Mouse (Mus musculus) CH12.LX (cell line): ENCODE measurements around the gene Zfp597. TPM values are rescaled to one million over a fixed set of nuclear protein-coding genes. Genes with fewer than 3 reads are reported as not detected.

Experiments used
- DNase-seq: peaks from one replicate; pipeline ENCODE4 v3.0.0-alpha.2; 2013; ENCODE audit errors: extremely low read depth
- H3K27ac ChIP-seq: 2 replicates; pipeline ENCODE4 v1.5.1; 2012; ENCODE audit warnings: low read depth, mild to moderate bottlenecking, control low read depth, moderate library complexity; ENCODE audit not compliant: insufficient read depth
- H3K27me3 ChIP-seq: replicated peaks from 2 replicates; pipeline ENCODE3; 2012; ENCODE audit warnings: inconsistent platforms
- H3K36me3 ChIP-seq, 2 experiments: replicated peaks in 1 of 2; 2 replicates each; pipeline versions ENCODE3 to v1.6.1; 2012; ENCODE audit warnings: inconsistent platforms in 1 of 2, low read length in 1 of 2, mild to moderate bottlenecking in 1 of 2, mixed read lengths in 1 of 2, moderate library complexity in 1 of 2; ENCODE audit not compliant: control insufficient read depth in 1 of 2, insufficient read depth in 1 of 2
- H3K4me1 ChIP-seq, 2 experiments: 2 replicates each; pipeline ENCODE4 v1.6.1; 2012; ENCODE audit warnings: inconsistent platforms in 1 of 2, moderate library complexity in 1 of 2; ENCODE audit not compliant: insufficient read depth in 2 of 2, control insufficient read depth in 1 of 2
- H3K4me2 ChIP-seq: 2 replicates; pipeline ENCODE4 v1.6.1; 2012; ENCODE audit warnings: low read depth, mild to moderate bottlenecking, control low read depth; ENCODE audit not compliant: poor library complexity, insufficient read depth, severe bottlenecking
- H3K4me3 ChIP-seq, 3 experiments: fragments of 150-350 bp in 1 of 3; sonication (generic) in 1 of 3; replicated peaks in 1 of 3; 2 replicates each; pipeline versions ENCODE3 to v1.5.1; 2011 to 2012; ENCODE audit warnings: low read depth in 2 of 3, low read length in 2 of 3, mild to moderate bottlenecking in 2 of 3, moderate library complexity in 2 of 3, control low read depth in 1 of 3, improper control_type of control experiment in 1 of 3, inconsistent platforms in 1 of 3, mixed read lengths in 1 of 3; ENCODE audit not compliant: poor library complexity in 1 of 3
- H3K79me2 ChIP-seq: replicated peaks from 2 replicates; pipeline ENCODE4 v1.6.1; 2012; ENCODE audit warnings: mild to moderate bottlenecking, moderate library complexity; ENCODE audit not compliant: control insufficient read depth, poor library complexity, insufficient read depth, severe bottlenecking; ENCODE audit errors: extremely low read depth
- H3K9ac ChIP-seq: 2 replicates; pipeline ENCODE4 v1.6.1; 2012; ENCODE audit warnings: low read depth, mild to moderate bottlenecking, control low read depth, moderate library complexity; ENCODE audit not compliant: insufficient read depth
- H3K9me3 ChIP-seq: replicated peaks from 2 replicates; pipeline ENCODE3; 2012; ENCODE audit warnings: low read length, inconsistent platforms, mixed read lengths
- BHLHE40 ChIP-seq: IDR thresholded peaks from 2 replicates; pipeline ENCODE4 v1.6.1; 2011; ENCODE audit warnings: mild to moderate bottlenecking, low read depth, low read length, improper control_type of control experiment
- CHD2 ChIP-seq: IDR thresholded peaks from 2 replicates; pipeline ENCODE4 v1.6.1; 2011; ENCODE audit warnings: low read length, improper control_type of control experiment
- EP300 ChIP-seq: IDR thresholded peaks from 2 replicates; pipeline ENCODE4 v1.6.1; 2011; ENCODE audit warnings: low read length, improper control_type of control experiment
- ETS1 ChIP-seq: conservative IDR thresholded peaks from 2 replicates; pipeline ENCODE4 v1.6.1; 2012; ENCODE audit warnings: low read depth, mild to moderate bottlenecking, inconsistent platforms, low read length, improper control_type of control experiment, moderate library complexity
- GABPA ChIP-seq: IDR thresholded peaks from 2 replicates; pipeline ENCODE4 v1.6.1; 2012; ENCODE audit warnings: low read depth, low read length, improper control_type of control experiment, inconsistent platforms; ENCODE audit not compliant: insufficient replicate concordance
- IRF4 ChIP-seq: IDR thresholded peaks from 2 replicates; pipeline ENCODE4 v1.6.1; 2014; ENCODE audit warnings: low read depth, mild to moderate bottlenecking, inconsistent platforms, low read length, improper control_type of control experiment
- JUN ChIP-seq: IDR thresholded peaks from 2 replicates; pipeline ENCODE4 v1.6.1; 2011; ENCODE audit warnings: low read depth, mild to moderate bottlenecking, low read length, improper control_type of control experiment, moderate library complexity; ENCODE audit not compliant: insufficient read depth
- KAT2A ChIP-seq: IDR thresholded peaks from 2 replicates; pipeline ENCODE4 v1.6.1; 2012; ENCODE audit warnings: low read length, improper control_type of control experiment, inconsistent platforms; ENCODE audit not compliant: insufficient replicate concordance
- MAZ ChIP-seq: IDR thresholded peaks from 2 replicates; pipeline ENCODE4 v1.6.1; 2012; ENCODE audit warnings: low read depth, mild to moderate bottlenecking, inconsistent platforms, low read length, improper control_type of control experiment, moderate library complexity
- MEF2A ChIP-seq: IDR thresholded peaks from 2 replicates; pipeline ENCODE4 v1.6.1; 2014; ENCODE audit warnings: low read depth, mild to moderate bottlenecking, inconsistent platforms, low read length, improper control_type of control experiment, borderline replicate concordance
- NELFE ChIP-seq: IDR thresholded peaks from 2 replicates; pipeline ENCODE4 v1.6.1; 2011; ENCODE audit warnings: low read depth, low read length, improper control_type of control experiment
- PAX5 ChIP-seq: IDR thresholded peaks from 2 replicates; pipeline ENCODE4 v1.6.1; 2012; ENCODE audit warnings: low read length, inconsistent platforms, mixed read lengths
- POLR2A ChIP-seq: IDR thresholded peaks from 2 replicates; pipeline ENCODE4 v1.6.1; 2011; ENCODE audit warnings: low read depth, mild to moderate bottlenecking, improper control_type of control experiment, low read length
- POLR2AphosphoS2 ChIP-seq: IDR thresholded peaks from 2 replicates; pipeline ENCODE4 v1.6.1; 2011; ENCODE audit warnings: low read depth, low read length, improper control_type of control experiment
- RCOR1 ChIP-seq: conservative IDR thresholded peaks from 2 replicates; pipeline ENCODE4 v1.6.1; 2012; ENCODE audit warnings: low read depth, mild to moderate bottlenecking, inconsistent platforms, low read length, improper control_type of control experiment
- USF1 ChIP-seq: IDR thresholded peaks from 2 replicates; pipeline ENCODE4 v1.6.1; 2014; ENCODE audit warnings: low read depth, mild to moderate bottlenecking, inconsistent platforms, low read length, improper control_type of control experiment
- USF2 ChIP-seq: conservative IDR thresholded peaks from 2 replicates; pipeline ENCODE4 v1.6.1; 2011; ENCODE audit warnings: low read depth, low read length, improper control_type of control experiment
- dilution Hi-C: fragments of 300-500 bp; cut with MboI; formaldehyde crosslinking; loops from 2 replicates; pipeline ENCODE4 v1.14.3; 2020; ENCODE audit warnings: low sequenced_read_pairs; ENCODE audit not compliant: extremely low pct_unique_long_range_greater_than_20kb, extremely low pct_ligation_motif_present
- in situ Hi-C: fragments of 300-500 bp; cut with MboI; formaldehyde crosslinking; loops from 3 replicates; pipeline ENCODE4 v1.14.3; 2019; ENCODE audit warnings: low sequenced_read_pairs, low pct_ligation_motif_present, low pct_unique_long_range_greater_than_20kb, mixed read lengths
- polyA plus RNA-seq: library from polyadenylated mRNA; unstranded; fragments of >175 nt; gene quantifications from 2 replicates; pipeline ENCODE4 v1.2.1, GENCODE M21; 2012; ENCODE audit warnings: low read depth; ENCODE audit not compliant: insufficient read length
- total RNA-seq, 2 experiments: library from RNA; depleted of rRNA; stranded (reverse); fragments of 300-350 nt in 1 of 2; fragments of >200 nt in 1 of 2; gene quantifications; 2 replicates each; pipeline ENCODE4 v1.2.3; 2012 to 2014

The Zfp597 gene
- total and polyA plus RNA-seq, 3 experiments: 10.4 to 17.8 (median 11.0) TPM

DNA sequence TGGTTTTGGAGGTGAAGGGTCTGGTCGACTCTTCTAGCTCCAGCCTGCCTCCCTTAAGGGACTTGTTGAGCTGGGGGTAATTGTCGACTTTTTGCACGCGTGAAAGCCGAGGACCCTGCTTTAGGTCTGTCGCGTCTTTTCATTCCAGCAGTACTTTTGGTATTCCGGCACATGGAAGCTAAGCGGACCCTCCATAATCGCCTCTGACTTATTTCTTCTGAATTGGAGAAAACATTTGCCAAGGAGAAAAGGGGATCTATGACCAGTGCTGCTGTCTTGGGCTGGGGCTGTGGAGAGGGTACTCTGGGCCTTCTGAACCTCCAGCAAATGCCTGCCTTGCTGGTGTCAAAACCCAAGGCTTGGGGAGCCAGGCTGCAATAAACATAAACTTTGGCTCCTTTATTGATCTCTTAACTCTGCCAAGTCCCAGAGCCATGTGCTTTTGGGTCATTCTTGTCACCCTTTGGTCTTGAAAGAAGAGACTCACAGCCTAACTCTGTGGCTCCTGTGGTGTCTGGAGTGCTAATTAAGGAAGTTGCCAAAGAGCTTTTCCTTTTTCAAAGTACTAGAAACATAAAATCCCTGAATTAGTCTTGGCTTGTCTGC, 807 bp upstream of the Zfp597 start:
- peaks cover 0 to 37% of the 10 kb centered on the region in 2 experiments for H3K36me3 ChIP-seq
- peaks cover 5 to 41% of the 10 kb centered on the region in 2 experiments for H3K4me1 ChIP-seq
- DNase-seq: peak; percentile 16
- in situ Hi-C loops (no loop called here), dilution Hi-C loops (no loop called here)
- no peaks in the 10 kb centered on the region for H3K9me3 ChIP-seq
- H3K4me2 ChIP-seq: peak overlapping the region; percentile 77
- peak overlapping the region; percentile 81 to 91 (median 87) for H3K4me3 ChIP-seq
- no peak overlapping the region for H3K27ac ChIP-seq
- H3K27me3 ChIP-seq: no peaks in the 10 kb centered on the region
- TF ChIP-seq NELFE (0 out of 2 replicates have a peak, but pooled peaks have one; percentile 12), IRF4 (no peak)
- TF ChIP-seq, all 38 proteins: peak for 1
- H3K9ac ChIP-seq: peak overlapping the region; percentile 84
- H3K79me2 ChIP-seq: peaks cover 36% of the 10 kb centered on the region

DNA sequence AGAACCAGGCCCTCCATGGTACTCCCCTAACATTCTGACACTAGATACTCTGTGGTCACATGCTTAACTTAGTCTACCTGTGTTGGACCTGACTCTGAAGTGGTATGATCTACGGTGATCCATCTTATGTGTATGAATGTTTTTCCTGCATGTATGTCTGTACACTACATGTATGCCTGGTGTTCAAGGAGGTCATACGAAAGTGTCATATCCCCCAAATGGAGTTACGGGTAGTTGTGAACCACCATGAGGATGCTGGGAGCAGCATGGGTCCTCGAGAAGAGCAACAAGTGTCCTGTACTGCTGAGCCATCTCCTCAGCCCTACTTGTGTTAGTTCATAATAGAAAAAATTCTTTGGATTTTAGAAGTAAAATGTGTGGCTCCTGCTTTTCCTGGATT, 8.0 kb downstream of the Zfp597 start:
- H3K9ac ChIP-seq: no peak overlapping the region
- no peak overlapping the region for H3K4me3 ChIP-seq
- dilution Hi-C loops: no loop called here
- H3K9me3 ChIP-seq: no peaks in the 10 kb centered on the region
- no peak for DNase-seq
- H3K27ac ChIP-seq: no peak overlapping the region
- no peak overlapping the region for H3K4me2 ChIP-seq
- in situ Hi-C loops: no loop called here
- H3K36me3 ChIP-seq: peaks cover 17 to 55% of the 10 kb centered on the region in 2 experiments
- peaks cover 0 to 22% of the 10 kb centered on the region in 2 experiments; a peak in 2 of 4 replicates for H3K4me1 ChIP-seq
- TF ChIP-seq USF2 (no peak), RCOR1 (no peak), CHD2 (no peak), JUN (no peak), EP300 (no peak), POLR2A (no peak), ETS1 (no peak), USF1 (no peak), PAX5 (no peak), BHLHE40 (no peak), MEF2A (no peak), GABPA (no peak), POLR2AphosphoS2 (no peak), KAT2A (no peak), MAZ (no peak), IRF4 (no peak)
- peaks cover 3% of the 10 kb centered on the region for H3K79me2 ChIP-seq
- H3K27me3 ChIP-seq: no peaks in the 10 kb centered on the region
